Mouse (Mus musculus): ENCODE results near the gene Krt24.

- TF ChIP-seq CTCF (IDR thresholded peaks at IDR 0.05; ENCODE audit: insufficient read depth, low read depth, low read length) = no peak
- TF ChIP-seq POLR2A (IDR thresholded peaks at IDR 0.05; ENCODE audit: insufficient read depth, low read depth, low read length) = no peak
Observed at GRCm38 (mm10) chr11:99281116-99281515, 3.9 kb downstream of the Krt24 start.

Measured in olfactory bulb, adult 2 months (tissue).